In genomic region chr1:31016068-31016467, GRCm38 (mm10) we compare ENCODE assay signal across 27 mouse cellular contexts. TPM values are rescaled to one million over a fixed set of nuclear protein-coding genes. Genes with fewer than 3 reads are reported as not detected.
"Had no signal": no experiment of that assay in that cellular context is flagged by ENCODE, and none has a peak within 500 bp of the region (broad histone marks: within the 10 kb centered on the region; RNA-seq: fewer than 3 reads in every experiment).

No protein-coding gene starts in this region.

- H3K27ac ChIP-seq: liver, embryonic 14.5 days; lung, embryonic 15.5 days; macrophage; midbrain, embryonic 12.5 days; neural tube, embryonic 13.5 days; neural tube, embryonic 15.5 days had no signal

- DNase-seq: lung, adult 2 months; lung, postnatal 14 days; lung, postnatal 36 days; midbrain, embryonic 14.5 days; retina, postnatal 1 day; right cerebral cortex, adult 18-20 months; right cerebral cortex, postnatal 25 days; right cerebral cortex, postnatal 4 days; spleen, adult 18-20 months; thymus, adult 2 months; thymus, postnatal 25 days; thymus, postnatal 4 days had no signal

- H3K4me2 ChIP-seq: lung, embryonic 15.5 days; midbrain, embryonic 12.5 days; neural tube, embryonic 13.5 days; neural tube, embryonic 15.5 days had no signal

- H3K9me3 ChIP-seq: lung, embryonic 15.5 days; midbrain, embryonic 12.5 days; neural tube, embryonic 13.5 days; neural tube, embryonic 15.5 days had no signal

- H3K9ac ChIP-seq: liver, embryonic 14.5 days; lung, embryonic 15.5 days; midbrain, embryonic 12.5 days; neural tube, embryonic 13.5 days; neural tube, embryonic 15.5 days had no signal

- H3K4me1 ChIP-seq: lung, embryonic 15.5 days; megakaryocyte, embryonic 14.5 days; midbrain, embryonic 12.5 days; neural tube, embryonic 13.5 days; neural tube, embryonic 15.5 days had no signal

- H3K27me3 ChIP-seq: lung, embryonic 15.5 days; megakaryocyte, embryonic 14.5 days; midbrain, embryonic 12.5 days; neural tube, embryonic 13.5 days; neural tube, embryonic 15.5 days had no signal

- H3K4me3 ChIP-seq: lung, embryonic 15.5 days; megakaryocyte, embryonic 14.5 days; midbrain, embryonic 12.5 days; myocyte; neural tube, embryonic 13.5 days; neural tube, embryonic 15.5 days had no signal

- H3K36me3 ChIP-seq: lung, embryonic 15.5 days; midbrain, embryonic 12.5 days; neural tube, embryonic 13.5 days; neural tube, embryonic 15.5 days had no signal

- ATAC-seq: midbrain, embryonic 16.5 days had no signal

RNA-seq across cellular contexts. Expression of gene AC153137.1, which starts 38.3 kb away (rescaled TPM):
- total RNA-seq: megakaryocyte progenitor cell, adult 5-6 weeks had no signal
- polyA plus RNA-seq: liver, embryonic 14.5 days; lung, adult 2 months; macrophage; midbrain, embryonic 12.5 days; midbrain, embryonic 14.5 days; midbrain, embryonic 16.5 days; myocyte; neural tube, embryonic 11.5 days; neural tube, embryonic 13.5 days; neural tube, embryonic 15.5 days; small intestine, adult 2 months; stomach, embryonic 14.5 days; stomach, embryonic 16.5 days; thymus, adult 2 months; urinary bladder, adult 2 months had no signal
